Mouse (Mus musculus): ENCODE data around the gene Rbm39.
"Not testable (repeated sequence)": the region's sequence is repeated elsewhere in the genome, so short reads cannot be mapped to it uniquely, and the experiment has no call there.

Rbm39 gene

GRCm38 (mm10) chr2:156119566-156119965 lies 60.5 kb downstream of the Rbm39 start:
- in situ Hi-C loops (cut with MboI; ENCODE audit: unreplicated experiment in 2 of 2) = no loop called here

GRCm38 (mm10) chr2:156112080-156112423 lies 68.0 kb downstream of the Rbm39 start:
- in situ Hi-C loops (cut with MboI; ENCODE audit: unreplicated experiment in 2 of 2) = not testable (repeated sequence)

GRCm38 (mm10) chr2:156111358-156112079 lies 68.5 kb downstream of the Rbm39 start, which contains the start of the genes Cpne1 and Rbm12:
Gene Cpne1, minus strand, starts transcription at chr2:156111965.
Gene Rbm12, minus strand, starts transcription at chr2:156111978.
- in situ Hi-C loops (cut with MboI; ENCODE audit: unreplicated experiment in 2 of 2) = no loop called here

GRCm38 (mm10) chr2:156110627-156111357 lies 69.2 kb downstream of the Rbm39 start:
- in situ Hi-C loops (cut with MboI; ENCODE audit: unreplicated experiment in 2 of 2) = no loop called here
